Mouse (Mus musculus): ENCODE measurements around the gene Atp2b2. TPM values are rescaled to one million over a fixed set of nuclear protein-coding genes. Genes with fewer than 3 reads are reported as not detected.
A peak's percentile ranks its signal among the peaks of the same experiment; 100 is the strongest.

Atp2b2 gene
- polyA plus RNA-seq, 1 experiment from 2014 or later = 0.97 TPM

- H3K4me2 ChIP-seq (ENCODE audit: low read depth, low read length) = no peak overlapping the region
- no peaks in the 10 kb centered on the region for H3K4me1 ChIP-seq (ENCODE audit: control insufficient read depth, insufficient read depth, low read length)
- H3K36me3 ChIP-seq (ENCODE audit: control insufficient read depth, insufficient read depth, low read length) = no peaks in the 10 kb centered on the region
- H3K9ac ChIP-seq (ENCODE audit: low read length) = no peak overlapping the region
- no peak for ATAC-seq (ENCODE audit: insufficient read depth, low FRiP score)
- WGBS = 45% methylated on average over 10 of the region's 10 CpGs
- H3K9me3 ChIP-seq (replicated peaks; ENCODE audit: control insufficient read depth, low read length) = no peaks in the 10 kb centered on the region
- H3K4me3 ChIP-seq (replicated peaks; ENCODE audit: low read length) = no peak overlapping the region
- H3K27me3 ChIP-seq (ENCODE audit: control insufficient read depth, insufficient read depth, low read length) = no peaks in the 10 kb centered on the region
- no peak overlapping the region for H3K27ac ChIP-seq (ENCODE audit: low read length)
These were observed 160.7 kb downstream of the Atp2b2 start for GRCm38 (mm10) chr6:113881561-113882243.

- ATAC-seq (ENCODE audit: insufficient read depth, low FRiP score) = no peak
- Histone ChIP-seq H3K4me2 (ENCODE audit: low read depth, low read length) (no peak overlapping the region), H3K9me3 (replicated peaks; ENCODE audit: control insufficient read depth, low read length) (no peaks in the 10 kb centered on the region), H3K36me3 (ENCODE audit: control insufficient read depth, insufficient read depth, low read length) (no peaks in the 10 kb centered on the region), H3K9ac (ENCODE audit: low read length) (no peak overlapping the region), H3K27ac (ENCODE audit: low read length) (no peak overlapping the region), H3K27me3 (ENCODE audit: control insufficient read depth, insufficient read depth, low read length) (no peaks in the 10 kb centered on the region), H3K4me3 (replicated peaks; ENCODE audit: low read length) (no peak overlapping the region), H3K4me1 (ENCODE audit: control insufficient read depth, insufficient read depth, low read length) (no peaks in the 10 kb centered on the region)
- WGBS = 54% methylated on average over 3 of the region's 3 CpGs
These were observed 163.0 kb downstream of the Atp2b2 start for GRCm38 (mm10) chr6:113879366-113879765.

DNA sequence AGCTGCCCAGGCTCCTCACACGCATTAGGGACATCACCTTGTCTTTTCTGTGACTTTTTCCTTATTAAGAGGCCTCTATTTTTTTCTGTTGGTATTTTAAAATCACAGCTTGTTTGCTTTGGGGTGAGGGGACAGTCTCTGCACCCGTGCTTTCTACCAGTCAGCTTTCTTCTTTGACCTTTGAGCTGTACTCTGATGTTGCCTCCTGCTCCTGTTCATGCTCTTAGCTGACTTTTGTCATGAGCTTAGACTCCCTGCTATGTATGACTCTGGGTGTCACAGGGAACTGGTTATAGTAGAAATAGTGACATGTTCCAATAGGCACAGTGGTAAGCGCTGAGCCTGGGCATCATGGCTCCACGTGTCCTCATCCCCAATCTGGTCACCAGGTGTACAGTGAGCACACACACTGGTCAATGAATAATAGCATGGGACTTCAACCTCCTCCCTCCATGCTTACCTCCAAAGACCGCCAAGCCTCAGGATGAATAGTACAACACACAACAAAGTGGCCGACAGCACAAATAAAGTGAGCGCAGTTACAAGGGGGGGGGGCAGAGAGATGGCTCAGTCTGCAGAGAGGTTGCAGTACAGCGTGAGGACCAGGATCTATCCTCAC is 163.8 kb downstream of the Atp2b2 start:
- no peak overlapping the region for H3K27ac ChIP-seq (ENCODE audit: low read length)
- no peaks in the 10 kb centered on the region for H3K9me3 ChIP-seq (replicated peaks; ENCODE audit: control insufficient read depth, low read length)
- no peaks in the 10 kb centered on the region for H3K27me3 ChIP-seq (ENCODE audit: control insufficient read depth, insufficient read depth, low read length)
- H3K4me3 ChIP-seq (replicated peaks; ENCODE audit: low read length) = no peak overlapping the region
- peak; percentile 18; the same call in 1 of the 2 replicates for ATAC-seq (ENCODE audit: insufficient read depth, low FRiP score)
- no peaks in the 10 kb centered on the region for H3K4me1 ChIP-seq (ENCODE audit: control insufficient read depth, insufficient read depth, low read length)
- no peak overlapping the region for H3K4me2 ChIP-seq (ENCODE audit: low read depth, low read length)
- no peak overlapping the region for H3K9ac ChIP-seq (ENCODE audit: low read length)
- H3K36me3 ChIP-seq (ENCODE audit: control insufficient read depth, insufficient read depth, low read length) = no peaks in the 10 kb centered on the region
- 76% methylated on average over 8 of the region's 8 CpGs for WGBS

DNA sequence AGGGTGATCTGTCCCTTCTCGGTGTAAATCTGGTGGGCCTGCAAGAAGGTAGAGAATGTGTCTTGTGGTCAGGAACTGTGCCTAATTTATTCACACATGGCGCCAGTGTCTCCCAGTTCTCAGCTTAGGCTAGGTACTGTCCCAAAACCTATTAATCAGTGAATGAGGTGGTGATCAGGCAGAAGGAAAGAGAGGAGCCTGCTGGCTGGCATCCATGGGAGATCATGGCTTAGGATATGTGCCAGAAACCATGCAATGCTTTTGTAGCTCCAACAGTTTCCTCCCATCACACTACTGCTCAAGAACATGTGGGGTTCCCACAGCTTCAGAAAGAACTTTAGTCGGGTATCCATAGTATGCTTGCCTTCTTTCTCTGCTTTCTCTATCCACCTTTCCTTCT is 165.8 kb downstream of the Atp2b2 start:
- Histone ChIP-seq H3K4me2 (ENCODE audit: low read depth, low read length) (no peak overlapping the region), H3K4me3 (replicated peaks; ENCODE audit: low read length) (no peak overlapping the region), H3K27me3 (ENCODE audit: control insufficient read depth, insufficient read depth, low read length) (no peaks in the 10 kb centered on the region), H3K9ac (ENCODE audit: low read length) (no peak overlapping the region), H3K4me1 (ENCODE audit: control insufficient read depth, insufficient read depth, low read length) (no peaks in the 10 kb centered on the region), H3K9me3 (replicated peaks; ENCODE audit: control insufficient read depth, low read length) (no peaks in the 10 kb centered on the region), H3K27ac (ENCODE audit: low read length) (no peak overlapping the region), H3K36me3 (ENCODE audit: control insufficient read depth, insufficient read depth, low read length) (no peaks in the 10 kb centered on the region)
- no peak for ATAC-seq (ENCODE audit: insufficient read depth, low FRiP score)
- WGBS = 84% methylated on average over 3 of the region's 3 CpGs

- Histone ChIP-seq H3K9ac (ENCODE audit: low read length) (no peak overlapping the region), H3K4me1 (ENCODE audit: control insufficient read depth, insufficient read depth, low read length) (no peaks in the 10 kb centered on the region), H3K27ac (ENCODE audit: low read length) (no peak overlapping the region), H3K4me2 (ENCODE audit: low read depth, low read length) (no peak overlapping the region), H3K27me3 (ENCODE audit: control insufficient read depth, insufficient read depth, low read length) (no peaks in the 10 kb centered on the region), H3K4me3 (replicated peaks; ENCODE audit: low read length) (no peak overlapping the region), H3K36me3 (ENCODE audit: control insufficient read depth, insufficient read depth, low read length) (no peaks in the 10 kb centered on the region), H3K9me3 (replicated peaks; ENCODE audit: control insufficient read depth, low read length) (no peaks in the 10 kb centered on the region)
- ATAC-seq (ENCODE audit: insufficient read depth, low FRiP score) = no peak
- 62% methylated on average over 2 of the region's 2 CpGs for WGBS
These were observed 167.2 kb downstream of the Atp2b2 start for GRCm38 (mm10) chr6:113875201-113875600.

DNA sequence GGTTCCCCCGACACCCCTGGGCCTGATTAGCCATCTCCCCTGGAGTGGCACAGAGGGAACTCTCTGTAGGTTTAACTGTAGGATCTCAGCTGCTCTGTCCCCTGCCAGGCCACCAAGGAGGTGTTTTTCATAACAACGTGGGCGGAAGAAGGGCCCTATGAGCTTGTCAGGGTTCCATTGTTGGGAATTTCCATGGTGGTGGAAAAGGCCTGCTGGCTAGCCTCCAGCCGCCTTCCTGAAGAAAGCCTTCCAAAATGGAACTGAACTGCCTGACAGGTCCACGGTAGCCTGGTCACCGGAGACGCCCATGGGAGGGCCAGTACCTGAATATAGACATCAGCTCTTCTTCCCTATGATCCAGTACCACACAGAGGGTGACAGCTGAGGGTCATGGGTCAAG is 169.8 kb downstream of the Atp2b2 start:
- 67% methylated on average over 7 of the region's 7 CpGs for WGBS

GRCm38 (mm10) chr6:113870775-113871174 is 171.6 kb downstream of the Atp2b2 start:
- H3K9ac ChIP-seq (ENCODE audit: low read length) = no peak overlapping the region
- no peak overlapping the region for H3K4me3 ChIP-seq (replicated peaks; ENCODE audit: low read length)
- no peak overlapping the region for H3K27ac ChIP-seq (ENCODE audit: low read length)
- H3K4me2 ChIP-seq (ENCODE audit: low read depth, low read length) = no peak overlapping the region
- no peaks in the 10 kb centered on the region for H3K36me3 ChIP-seq (ENCODE audit: control insufficient read depth, insufficient read depth, low read length)
- peaks cover 1% of the 10 kb centered on the region; the same call in 1 of the 2 replicates for H3K27me3 ChIP-seq (ENCODE audit: control insufficient read depth, insufficient read depth, low read length)
- WGBS = 70% methylated on average over 9 of the region's 9 CpGs
- H3K4me1 ChIP-seq (ENCODE audit: control insufficient read depth, insufficient read depth, low read length) = no peaks in the 10 kb centered on the region
- no peaks in the 10 kb centered on the region for H3K9me3 ChIP-seq (replicated peaks; ENCODE audit: control insufficient read depth, low read length)
- ATAC-seq (ENCODE audit: insufficient read depth, low FRiP score) = no peak

More for the DNA sequence above, 169.8 kb downstream of the Atp2b2 start:
- Histone ChIP-seq H3K36me3 (ENCODE audit: control insufficient read depth, insufficient read depth, low read length) (no peaks in the 10 kb centered on the region), H3K9me3 (replicated peaks; ENCODE audit: control insufficient read depth, low read length) (no peaks in the 10 kb centered on the region), H3K9ac (ENCODE audit: low read length) (no peak overlapping the region), H3K4me1 (ENCODE audit: control insufficient read depth, insufficient read depth, low read length) (no peaks in the 10 kb centered on the region), H3K27ac (ENCODE audit: low read length) (no peak overlapping the region), H3K27me3 (ENCODE audit: control insufficient read depth, insufficient read depth, low read length) (no peaks in the 10 kb centered on the region), H3K4me2 (ENCODE audit: low read depth, low read length) (no peak overlapping the region), H3K4me3 (replicated peaks; ENCODE audit: low read length) (no peak overlapping the region)
- no peak for ATAC-seq (ENCODE audit: insufficient read depth, low FRiP score)

DNA sequence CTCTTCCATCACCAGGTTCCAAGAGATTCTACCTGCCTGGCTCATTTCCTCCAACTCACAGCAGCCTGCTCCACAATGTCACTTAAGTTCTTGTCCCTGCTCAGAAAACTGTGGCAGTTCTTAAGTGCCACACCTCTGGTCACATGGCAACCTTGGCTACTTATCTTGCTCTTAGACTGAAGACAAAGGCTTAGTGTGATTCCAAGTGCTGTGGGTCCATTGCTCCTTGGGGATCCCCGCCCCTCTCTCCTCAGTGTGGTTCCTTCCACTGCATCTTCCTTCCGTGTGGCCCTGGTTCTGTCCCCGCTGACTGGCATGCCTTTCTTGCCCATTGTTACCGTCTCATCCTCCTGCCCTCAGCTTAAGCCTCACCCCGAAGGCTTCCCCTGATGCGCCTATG is 173.9 kb downstream of the Atp2b2 start:
- no peak overlapping the region for H3K4me3 ChIP-seq (replicated peaks; ENCODE audit: low read length)
- peaks cover 3% of the 10 kb centered on the region; the same call in 1 of the 2 replicates for H3K27me3 ChIP-seq (ENCODE audit: control insufficient read depth, insufficient read depth, low read length)
- H3K9ac ChIP-seq (ENCODE audit: low read length) = no peak overlapping the region
- H3K27ac ChIP-seq (ENCODE audit: low read length) = no peak overlapping the region
- no peak for ATAC-seq (ENCODE audit: insufficient read depth, low FRiP score)
- no peaks in the 10 kb centered on the region for H3K4me1 ChIP-seq (ENCODE audit: control insufficient read depth, insufficient read depth, low read length)
- no peaks in the 10 kb centered on the region for H3K36me3 ChIP-seq (ENCODE audit: control insufficient read depth, insufficient read depth, low read length)
- no peak overlapping the region for H3K4me2 ChIP-seq (ENCODE audit: low read depth, low read length)
- H3K9me3 ChIP-seq (replicated peaks; ENCODE audit: control insufficient read depth, low read length) = no peaks in the 10 kb centered on the region
- 65% methylated on average over 6 of the region's 6 CpGs for WGBS

GRCm38 (mm10) chr6:113865699-113866098 is 176.7 kb downstream of the Atp2b2 start:
- H3K4me2 ChIP-seq (ENCODE audit: low read depth, low read length) = no peak overlapping the region
- 60% methylated on average over 7 of the region's 7 CpGs for WGBS
- no peaks in the 10 kb centered on the region for H3K4me1 ChIP-seq (ENCODE audit: control insufficient read depth, insufficient read depth, low read length)
- peaks cover 3% of the 10 kb centered on the region; the same call in 1 of the 2 replicates for H3K27me3 ChIP-seq (ENCODE audit: control insufficient read depth, insufficient read depth, low read length)
- no peak overlapping the region for H3K27ac ChIP-seq (ENCODE audit: low read length)
- no peaks in the 10 kb centered on the region for H3K9me3 ChIP-seq (replicated peaks; ENCODE audit: control insufficient read depth, low read length)
- H3K9ac ChIP-seq (ENCODE audit: low read length) = no peak overlapping the region
- ATAC-seq (ENCODE audit: insufficient read depth, low FRiP score) = no peak
- no peaks in the 10 kb centered on the region for H3K36me3 ChIP-seq (ENCODE audit: control insufficient read depth, insufficient read depth, low read length)
- H3K4me3 ChIP-seq (replicated peaks; ENCODE audit: low read length) = no peak overlapping the region
